11 mouse cellular contexts compared by ENCODE assay signal in genomic region chr8:13688461-13688860, GRCm38 (mm10). TPM values are rescaled to one million over a fixed set of nuclear protein-coding genes. Genes with fewer than 3 reads are reported as not detected.
DNase-seq lines count a peak whose midpoint lies in the region; ATAC-seq lines count a peak whose summit lies in the region.
"Had no signal": no experiment of that assay in that cellular context is flagged by ENCODE, and none has a peak within 500 bp of the region (broad histone marks: within the 10 kb centered on the region; RNA-seq: fewer than 3 reads in every experiment).

No protein-coding gene starts in this region.

- peak; percentile 31; the same call in 1 of the 2 replicates for ATAC-seq in frontal cortex, adult (ENCODE audit: low TSS enrichment)
- ATAC-seq in megakaryocyte, adult 5-6 weeks (ENCODE audit: poor library complexity, severe bottlenecking) = no peak
- ATAC-seq in liver, embryonic 12.5 days = no peak

- no peak overlapping the region for H3K4me2 ChIP-seq in liver, embryonic 12.5 days

- no peak overlapping the region for H3K4me3 ChIP-seq in liver, embryonic 12.5 days

- DNase-seq in frontal cortex, postnatal 14 days (ENCODE audit: low spot score in 2 of 2) = no peak
- DNase-seq in testis, postnatal 14 days (ENCODE audit: low spot score) = peak; percentile 54
- DNase-seq in testis, postnatal 10 days (ENCODE audit: low spot score) = no peak
- peak; percentile 45 for DNase-seq in heart, postnatal 4 days
- DNase-seq in cerebellum, adult 9-11 months = no peak
- DNase-seq: liver; right cerebral cortex, postnatal 25 days had no signal

- no peak overlapping the region for H3K9ac ChIP-seq in liver, embryonic 12.5 days

- H3K36me3 ChIP-seq in liver, embryonic 12.5 days = no peaks in the 10 kb centered on the region

- no peak overlapping the region for H3K27ac ChIP-seq in liver, embryonic 12.5 days
- H3K27ac ChIP-seq: kidney, postnatal 0 days had no signal

- H3K27me3 ChIP-seq in liver, embryonic 12.5 days (replicated peaks) = no peaks in the 10 kb centered on the region

- WGBS in liver, embryonic 12.5 days (ENCODE audit: insufficient replicate concordance) = 56% methylated on average over 6 of the region's 6 CpGs

- H3K9me3 ChIP-seq in liver, embryonic 12.5 days (replicated peaks) = no peaks in the 10 kb centered on the region; the same call in 1 of the 2 replicates

- peaks cover 8% of the 10 kb centered on the region; the same call in 1 of the 2 replicates for H3K4me1 ChIP-seq in liver, embryonic 12.5 days

RNA-seq across cellular contexts. Expression of gene Rasa3, which starts 11.1 kb away (rescaled TPM):
- 10 to 100 TPM; 27.4 to 31.1 TPM for total RNA-seq in heart, postnatal 4 days (2021)
- 72.8 and 75.0 TPM in 2 replicates for total RNA-seq in megakaryocyte, adult 5-6 weeks (2015)
- total RNA-seq in megakaryocyte, adult 5-6 weeks (2017) = 159 and 164 TPM in 2 replicates
- 29.2 and 30.8 TPM in 2 replicates for polyA plus RNA-seq in liver, embryonic 12.5 days (2016; fragmentation: Nextera tagmentation; extraction: Ambion mirVana)

RNA-seq across cellular contexts. Expression of gene Cfap97d2, which starts 17.2 kb away (rescaled TPM):
- total RNA-seq in heart, postnatal 4 days (2021) = not detected
- total RNA-seq in megakaryocyte, adult 5-6 weeks (2015) = not detected in 2 replicates
- total RNA-seq in megakaryocyte, adult 5-6 weeks (2017) = not detected in 2 replicates
- polyA plus RNA-seq in liver, embryonic 12.5 days (2016; fragmentation: Nextera tagmentation; extraction: Ambion mirVana) = not detected in 2 replicates
- polyA plus RNA-seq: kidney, postnatal 0 days had no signal

Comparison
In these comparisons a context has a peak if more than half of its experiments do, and no peak if none do; other contexts are left out.
1. DNase-seq: peak in testis, postnatal 14 days (single experiment) and heart, postnatal 4 days (single experiment); none in frontal cortex, postnatal 14 days (0 of 2), testis, postnatal 10 days (single experiment) and cerebellum, adult 9-11 months (single experiment).